Mouse (Mus musculus): ENCODE measurements around the gene Cmc1.

DNA sequence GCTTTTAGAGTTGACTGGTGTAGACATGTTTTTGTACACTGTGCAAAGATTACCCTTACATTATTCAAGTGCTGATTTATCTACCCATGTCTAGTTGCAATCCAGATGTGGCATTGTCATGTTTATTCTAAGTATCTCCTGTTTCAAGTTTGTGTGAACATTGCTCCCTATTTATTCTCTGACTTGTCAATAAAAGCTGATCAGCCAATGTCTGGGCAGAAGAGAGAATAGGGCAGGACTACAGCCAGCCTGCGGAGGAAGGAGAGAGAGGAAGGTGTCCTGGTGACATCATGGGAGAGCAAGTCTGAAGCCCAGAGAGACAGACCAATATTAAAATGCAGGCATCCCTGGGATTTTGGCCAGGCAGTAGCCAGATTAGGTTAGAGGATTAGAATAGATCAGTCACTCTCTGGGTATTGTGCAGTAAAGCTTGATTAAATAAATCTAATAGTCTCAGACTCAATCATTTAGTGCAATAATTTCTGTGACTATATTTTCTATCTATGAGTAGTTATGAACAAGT, 104.9 kb downstream of the Cmc1 start:
- TF ChIP-seq POLR2A (IDR thresholded peaks at IDR 0.05; ENCODE audit: low read depth, low read length): no peak
- TF ChIP-seq CTCF (IDR thresholded peaks at IDR 0.05; ENCODE audit: extremely low read depth, insufficient read depth, insufficient read length, insufficient replicate concordance): no peak

Data from spleen, adult 2 months (tissue).